Mouse (Mus musculus) neural tube, embryonic 13.5 days (tissue): Measurements from ENCODE around the gene Clmp. TPM values are rescaled to one million over a fixed set of nuclear protein-coding genes. Genes with fewer than 3 reads are reported as not detected.

ENCODE experiments used
- ATAC-seq: fragments of 200-750 bp; cut with Nextera tagmentation; 2 replicates; pipeline ENCODE4 v1.8.0; 2017; ENCODE audit warnings: low read depth, mild to moderate bottlenecking, moderate TSS enrichment, moderate library complexity
- H3K27ac ChIP-seq: fragments of 300-500 bp; sonication (generic); replicated peaks from 2 replicates; pipeline ENCODE4 v1.5.1; 2015; ENCODE audit warnings: moderate library complexity, mild to moderate bottlenecking, inconsistent platforms
- H3K27me3 ChIP-seq: fragments of 300-500 bp; sonication (generic); 2 replicates; pipeline ENCODE4 v1.6.1; 2015; ENCODE audit warnings: mild to moderate bottlenecking, inconsistent platforms
- H3K36me3 ChIP-seq: fragments of 300-500 bp; sonication (generic); 2 replicates; pipeline ENCODE4 v1.6.1; 2015; ENCODE audit warnings: mild to moderate bottlenecking, inconsistent platforms
- H3K4me1 ChIP-seq: fragments of 300-500 bp; sonication (generic); replicated peaks from 2 replicates; pipeline ENCODE4 v1.6.1; 2015; ENCODE audit warnings: inconsistent platforms
- H3K4me2 ChIP-seq: fragments of 300-500 bp; sonication (generic); 2 replicates; pipeline ENCODE4 v1.6.1; 2015; ENCODE audit warnings: inconsistent platforms, mild to moderate bottlenecking, moderate library complexity
- H3K4me3 ChIP-seq: fragments of 300-500 bp; sonication (generic); 2 replicates; pipeline ENCODE4 v1.5.1; 2015; ENCODE audit warnings: mild to moderate bottlenecking, inconsistent platforms
- H3K9ac ChIP-seq: fragments of 300-500 bp; sonication (generic); 2 replicates; pipeline ENCODE4 v1.6.1; 2015; ENCODE audit warnings: moderate library complexity, mild to moderate bottlenecking, inconsistent platforms
- H3K9me3 ChIP-seq: fragments of 300-500 bp; sonication (generic); 2 replicates; pipeline ENCODE4 v1.6.1; 2016; ENCODE audit warnings: inconsistent platforms
- WGBS: fragments of 180-500 bp; shearing (Covaris S2); methylation state at CpG from one replicate; pipeline ENCODE4 v1.1.7; 2015; 5-methylcytosine and 5-hydroxymethylcytosine counted together
- polyA plus RNA-seq: library from polyadenylated mRNA; unstranded; fragments of >200 nt; fragmentation: Nextera tagmentation; extraction: Ambion mirVana; gene quantifications from 2 replicates; pipeline ENCODE4 v1.2.1, GENCODE M21; 2015

Gene Clmp
- polyA plus RNA-seq, 1 experiment from 2014 or later, result 51.5 TPM

DNA sequence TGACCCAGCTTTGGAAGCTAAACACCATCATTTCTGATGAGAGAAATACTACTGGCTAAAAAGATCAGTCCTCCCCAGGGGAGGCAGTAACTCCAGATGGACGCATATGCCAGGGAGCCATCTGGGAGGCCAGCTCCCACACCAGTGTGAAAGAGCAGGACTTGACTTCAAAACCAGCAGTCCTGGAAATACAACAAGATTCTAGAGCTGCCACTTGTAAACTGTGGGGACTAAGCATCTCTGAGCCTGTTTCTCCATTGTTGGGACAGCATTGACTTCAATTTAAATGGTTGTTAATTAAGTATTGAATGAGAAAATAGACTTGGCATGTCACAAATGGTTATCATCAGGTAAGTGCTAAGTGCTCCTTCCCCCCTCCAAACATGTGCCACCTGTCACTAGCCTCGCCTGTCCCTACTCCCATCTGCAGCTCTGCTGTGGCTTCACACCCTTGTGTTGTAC is 37.6 kb downstream of the Clmp start:
- Histone ChIP-seq H3K36me3 (no peaks in the 10 kb centered on the region), H3K4me1 (peaks cover 59% of the 10 kb centered on the region), H3K4me3 (no peak overlapping the region), H3K4me2 (no peak overlapping the region), H3K27me3 (no peaks in the 10 kb centered on the region), H3K27ac (no peak overlapping the region; the same call in 1 of the 2 replicates), H3K9me3 (no peaks in the 10 kb centered on the region), H3K9ac (no peak overlapping the region)
- ATAC-seq, result no peak
- WGBS, result 48% methylated on average over 2 of the region's 2 CpGs

DNA sequence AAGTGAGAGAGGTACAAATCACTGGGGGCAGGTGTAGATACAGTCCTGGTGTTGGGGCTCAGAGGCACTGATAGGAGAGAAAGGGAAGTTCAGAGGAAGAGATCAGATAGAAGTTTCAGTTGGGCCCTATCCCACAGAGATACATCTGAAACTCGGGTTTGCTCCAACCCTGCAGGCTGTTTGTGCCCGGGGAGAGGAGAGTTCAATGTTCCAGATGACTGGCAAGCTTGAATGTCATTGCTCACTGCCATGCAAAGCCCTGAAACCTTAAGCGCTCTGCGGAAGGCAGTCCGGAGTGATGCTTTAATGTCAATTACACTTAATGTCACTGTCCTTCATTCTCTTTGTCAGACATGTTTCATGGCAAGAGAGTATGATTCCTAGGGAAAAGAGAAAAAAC is 39.2 kb downstream of the Clmp start:
- H3K27ac ChIP-seq, result peak overlapping the region; percentile 57
- no peaks in the 10 kb centered on the region for H3K27me3 ChIP-seq
- no peak overlapping the region for H3K4me3 ChIP-seq
- no peak for ATAC-seq
- no peak overlapping the region for H3K4me2 ChIP-seq
- peaks cover 58% of the 10 kb centered on the region for H3K4me1 ChIP-seq
- no peaks in the 10 kb centered on the region for H3K9me3 ChIP-seq
- no peak overlapping the region for H3K9ac ChIP-seq
- no peaks in the 10 kb centered on the region for H3K36me3 ChIP-seq
- WGBS, result 30% methylated on average over 5 of the region's 5 CpGs

DNA sequence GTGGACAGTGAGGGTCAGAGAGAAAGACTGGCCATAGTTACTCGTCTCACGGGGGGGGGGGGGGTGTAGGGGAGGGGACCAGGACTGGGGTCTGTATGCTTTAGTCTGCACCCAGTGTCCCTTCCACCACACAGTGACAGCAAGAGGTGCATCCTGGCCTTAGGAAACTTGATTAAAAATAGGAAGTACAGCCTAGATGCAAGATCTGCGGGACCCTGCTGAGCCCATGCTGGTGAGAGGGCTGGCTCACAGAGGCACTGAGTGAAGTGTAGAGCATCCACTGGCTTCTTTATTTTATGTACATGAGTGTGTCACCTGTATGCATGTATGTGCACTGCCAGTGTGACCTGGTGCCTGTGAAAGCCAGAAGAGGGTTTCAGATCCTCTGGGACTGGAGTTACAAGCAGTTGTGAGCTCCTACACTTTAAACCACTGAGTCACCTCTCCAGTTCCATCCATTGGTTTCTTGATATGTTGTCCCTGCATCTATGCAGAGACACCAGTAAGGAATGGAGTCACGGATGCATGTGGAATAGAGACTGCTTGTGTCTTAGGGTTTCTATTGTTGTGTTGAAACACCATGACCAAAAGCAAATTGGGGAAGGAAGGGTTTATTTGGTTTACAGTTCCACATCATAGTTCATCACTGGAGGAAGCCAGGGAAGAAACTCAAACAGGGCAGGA is 41.5 kb downstream of the Clmp start:
- 70% methylated on average over 4 of the region's 4 CpGs for WGBS

DNA sequence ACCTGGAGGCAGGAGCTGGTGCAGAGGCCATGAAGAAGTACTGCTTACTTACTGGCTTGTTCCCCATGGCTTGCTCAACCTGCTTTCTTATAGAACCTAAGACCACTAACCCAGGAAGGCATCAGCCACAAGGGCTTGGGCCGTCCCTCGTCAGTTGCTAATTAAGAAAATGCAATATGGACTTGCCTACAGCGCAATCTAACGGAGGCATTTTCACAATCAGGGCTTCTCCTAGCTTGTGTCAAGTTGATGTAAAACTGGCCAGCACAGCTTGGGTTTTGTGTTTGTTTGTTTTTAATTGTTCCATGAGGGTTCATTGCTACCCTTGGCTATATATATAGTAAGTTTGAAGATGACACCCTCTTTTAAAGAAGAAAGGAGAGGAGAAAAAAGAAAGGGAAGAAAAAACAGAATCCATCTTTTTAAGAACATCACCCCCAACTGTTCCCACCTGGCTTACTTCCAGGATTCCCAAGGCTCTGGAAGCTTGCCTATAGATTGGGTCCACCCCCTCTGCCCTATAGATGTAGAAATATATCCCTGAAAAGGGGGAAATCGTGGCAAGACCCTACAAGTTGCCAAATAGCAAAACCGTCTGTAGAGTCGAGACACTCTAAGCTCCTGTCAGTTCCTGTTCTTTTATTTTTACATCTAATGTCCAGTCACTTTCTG is 42.2 kb downstream of the Clmp start:
- H3K27ac ChIP-seq, result no peak overlapping the region
- H3K4me3 ChIP-seq, result no peak overlapping the region
- no peaks in the 10 kb centered on the region for H3K9me3 ChIP-seq
- H3K9ac ChIP-seq, result no peak overlapping the region
- H3K4me1 ChIP-seq, result peaks cover 60% of the 10 kb centered on the region
- 81% methylated on average over 7 of the region's 7 CpGs for WGBS
- H3K27me3 ChIP-seq, result no peaks in the 10 kb centered on the region
- H3K36me3 ChIP-seq, result no peaks in the 10 kb centered on the region
- ATAC-seq, result no peak
- no peak overlapping the region for H3K4me2 ChIP-seq

More for the DNA sequence above, 41.5 kb downstream of the Clmp start:
- H3K4me2 ChIP-seq, result no peak overlapping the region
- H3K4me1 ChIP-seq, result peaks cover 62% of the 10 kb centered on the region
- no peak overlapping the region for H3K4me3 ChIP-seq
- no peaks in the 10 kb centered on the region for H3K27me3 ChIP-seq
- no peak for ATAC-seq
- no peak overlapping the region for H3K27ac ChIP-seq
- no peaks in the 10 kb centered on the region for H3K9me3 ChIP-seq
- no peaks in the 10 kb centered on the region for H3K36me3 ChIP-seq
- H3K9ac ChIP-seq, result no peak overlapping the region

DNA sequence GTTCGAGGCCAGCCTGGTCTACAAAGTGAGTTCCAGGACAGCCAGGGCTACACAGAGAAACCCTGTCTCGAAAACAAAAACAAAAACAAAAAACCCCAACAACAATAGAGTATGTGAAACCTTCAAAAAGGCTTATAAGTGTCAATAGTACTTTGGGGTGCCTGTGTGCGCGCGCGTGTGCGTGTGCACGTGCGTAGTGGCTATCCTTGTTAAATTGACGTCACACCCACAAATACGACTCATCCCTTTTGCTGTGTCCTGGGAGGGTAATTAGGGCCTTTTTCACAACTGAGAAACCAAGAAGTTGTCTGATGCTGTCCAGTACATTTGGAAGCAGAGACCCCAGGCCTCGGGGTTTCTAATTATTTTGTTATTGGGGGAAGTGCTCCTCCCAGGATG is 44.5 kb downstream of the Clmp start:
- H3K36me3 ChIP-seq, result no peaks in the 10 kb centered on the region
- peak overlapping the region; percentile 66 for H3K4me2 ChIP-seq
- no peaks in the 10 kb centered on the region for H3K9me3 ChIP-seq
- peaks cover 43% of the 10 kb centered on the region for H3K4me1 ChIP-seq
- 0 out of 2 replicates have a peak, but pooled peaks have one; percentile 6 for ATAC-seq
- peak overlapping the region; percentile 69 for H3K9ac ChIP-seq
- WGBS, result 54% methylated on average over 12 of the region's 12 CpGs
- H3K4me3 ChIP-seq, result peak overlapping the region; percentile 39
- peak overlapping the region; percentile 87 for H3K27ac ChIP-seq
- no peaks in the 10 kb centered on the region for H3K27me3 ChIP-seq

GRCm38 (mm10) chr9:40730701-40731590 is 45.2 kb downstream of the Clmp start:
- no peaks in the 10 kb centered on the region for H3K9me3 ChIP-seq
- peak overlapping the region; percentile 66 for H3K4me2 ChIP-seq
- ATAC-seq, result peak; percentile 82
- WGBS, result under 1% methylated on average over 35 of the region's 35 CpGs
- H3K9ac ChIP-seq, result peak overlapping the region; percentile 69
- peak overlapping the region; percentile 39 for H3K4me3 ChIP-seq
- H3K4me1 ChIP-seq, result peaks cover 37% of the 10 kb centered on the region
- peak overlapping the region; percentile 87 for H3K27ac ChIP-seq
- H3K36me3 ChIP-seq, result no peaks in the 10 kb centered on the region
- no peaks in the 10 kb centered on the region for H3K27me3 ChIP-seq

- 14% methylated on average over 7 of the region's 7 CpGs for WGBS
- no peaks in the 10 kb centered on the region for H3K27me3 ChIP-seq
- H3K4me2 ChIP-seq, result peak overlapping the region; percentile 66
- ATAC-seq, result no peak
- H3K4me3 ChIP-seq, result peak overlapping the region; percentile 39; the same call in 1 of the 2 replicates
- H3K36me3 ChIP-seq, result no peaks in the 10 kb centered on the region
- H3K9ac ChIP-seq, result peak overlapping the region; percentile 69; the same call in 1 of the 2 replicates
- peaks cover 37% of the 10 kb centered on the region for H3K4me1 ChIP-seq
- no peaks in the 10 kb centered on the region for H3K9me3 ChIP-seq
- peak overlapping the region; percentile 87 for H3K27ac ChIP-seq
These were observed 45.9 kb downstream of the Clmp start for GRCm38 (mm10) chr9:40731591-40732048.

GRCm38 (mm10) chr9:40732302-40732701 is 46.5 kb downstream of the Clmp start:
- H3K27ac ChIP-seq, result peak overlapping the region; percentile 87; the same call in 1 of the 2 replicates
- peak; percentile 58; the same call in 1 of the 2 replicates for ATAC-seq
- 4% methylated on average over 2 of the region's 2 CpGs for WGBS

GRCm38 (mm10) chr9:40737117-40737516 is 51.4 kb downstream of the Clmp start:
- no peak overlapping the region for H3K9ac ChIP-seq
- H3K4me3 ChIP-seq, result no peak overlapping the region
- H3K27ac ChIP-seq, result no peak overlapping the region
- no peaks in the 10 kb centered on the region for H3K27me3 ChIP-seq
- no peaks in the 10 kb centered on the region for H3K36me3 ChIP-seq
- H3K4me2 ChIP-seq, result no peak overlapping the region
- no peaks in the 10 kb centered on the region for H3K9me3 ChIP-seq
- ATAC-seq, result no peak
- H3K4me1 ChIP-seq, result peaks cover 6% of the 10 kb centered on the region
- 67% methylated on average over 6 of the region's 6 CpGs for WGBS

More at GRCm38 (mm10) chr9:40732302-40732701, 46.5 kb downstream of the Clmp start:
- no peaks in the 10 kb centered on the region for H3K27me3 ChIP-seq
- peaks cover 36% of the 10 kb centered on the region for H3K4me1 ChIP-seq
- H3K36me3 ChIP-seq, result no peaks in the 10 kb centered on the region
- H3K9ac ChIP-seq, result no peak overlapping the region
- no peak overlapping the region for H3K4me3 ChIP-seq
- no peak overlapping the region for H3K4me2 ChIP-seq
- no peaks in the 10 kb centered on the region for H3K9me3 ChIP-seq

- Histone ChIP-seq H3K36me3 (no peaks in the 10 kb centered on the region), H3K4me3 (no peak overlapping the region), H3K9me3 (no peaks in the 10 kb centered on the region), H3K27me3 (no peaks in the 10 kb centered on the region), H3K27ac (peak overlapping the region; percentile 54), H3K4me1 (peaks cover 40% of the 10 kb centered on the region), H3K9ac (no peak overlapping the region), H3K4me2 (no peak overlapping the region)
- ATAC-seq, result no peak
- 55% methylated on average over 7 of the region's 7 CpGs for WGBS
These were observed 57.8 kb downstream of the Clmp start for GRCm38 (mm10) chr9:40743525-40744034.

DNA sequence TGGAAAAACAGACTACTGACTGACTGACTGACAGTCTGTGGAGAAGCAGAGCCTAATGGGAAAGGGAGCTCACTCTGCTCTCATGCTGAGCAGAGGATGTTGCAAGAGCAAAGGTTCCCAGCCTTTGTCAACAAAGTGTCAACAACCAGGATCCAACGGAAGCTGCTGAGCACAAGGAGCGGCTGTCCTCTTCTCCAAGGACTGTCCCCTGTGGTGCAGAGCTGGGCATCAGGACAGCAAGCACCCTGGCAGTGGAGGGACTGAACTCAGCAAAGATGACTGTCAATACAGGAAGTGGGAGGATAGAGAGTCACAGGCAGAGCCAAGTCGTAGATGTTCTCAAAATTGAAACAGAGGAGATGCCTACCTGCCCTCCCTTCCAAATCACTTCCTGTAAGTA is 58.5 kb downstream of the Clmp start:
- no peak overlapping the region for H3K4me3 ChIP-seq
- H3K9ac ChIP-seq, result no peak overlapping the region
- H3K27me3 ChIP-seq, result no peaks in the 10 kb centered on the region
- no peak overlapping the region for H3K4me2 ChIP-seq
- H3K4me1 ChIP-seq, result peaks cover 44% of the 10 kb centered on the region
- no peaks in the 10 kb centered on the region for H3K9me3 ChIP-seq
- H3K36me3 ChIP-seq, result no peaks in the 10 kb centered on the region
- no peak for ATAC-seq
- no peak overlapping the region for H3K27ac ChIP-seq
- WGBS, result 60% methylated on average over 3 of the region's 3 CpGs
